Mouse (Mus musculus) CH12.LX (cell line): Measurements from ENCODE around the gene Strada. TPM values are rescaled to one million over a fixed set of nuclear protein-coding genes. Genes with fewer than 3 reads are reported as not detected.
"Not testable (repeated sequence)": the region's sequence is repeated elsewhere in the genome, so short reads cannot be mapped to it uniquely, and the experiment has no call there.

ENCODE experiments used
- DNase-seq: peaks from one replicate; pipeline ENCODE4 v3.0.0-alpha.2; 2013; ENCODE audit errors: extremely low read depth
- H3K27ac ChIP-seq: 2 replicates; pipeline ENCODE4 v1.5.1; 2012; ENCODE audit warnings: low read depth, mild to moderate bottlenecking, control low read depth, moderate library complexity; ENCODE audit not compliant: insufficient read depth
- H3K27me3 ChIP-seq: replicated peaks from 2 replicates; pipeline ENCODE3; 2012; ENCODE audit warnings: inconsistent platforms
- H3K36me3 ChIP-seq, 2 experiments: replicated peaks in 1 of 2; 2 replicates each; pipeline versions ENCODE3 to v1.6.1; 2012; ENCODE audit warnings: inconsistent platforms in 1 of 2, low read length in 1 of 2, mild to moderate bottlenecking in 1 of 2, mixed read lengths in 1 of 2, moderate library complexity in 1 of 2; ENCODE audit not compliant: control insufficient read depth in 1 of 2, insufficient read depth in 1 of 2
- H3K4me1 ChIP-seq, 2 experiments: 2 replicates each; pipeline ENCODE4 v1.6.1; 2012; ENCODE audit warnings: inconsistent platforms in 1 of 2, moderate library complexity in 1 of 2; ENCODE audit not compliant: insufficient read depth in 2 of 2, control insufficient read depth in 1 of 2
- H3K4me2 ChIP-seq: 2 replicates; pipeline ENCODE4 v1.6.1; 2012; ENCODE audit warnings: low read depth, mild to moderate bottlenecking, control low read depth; ENCODE audit not compliant: poor library complexity, insufficient read depth, severe bottlenecking
- H3K4me3 ChIP-seq, 3 experiments: fragments of 150-350 bp in 1 of 3; sonication (generic) in 1 of 3; replicated peaks in 1 of 3; 2 replicates each; pipeline versions ENCODE3 to v1.5.1; 2011 to 2012; ENCODE audit warnings: low read depth in 2 of 3, low read length in 2 of 3, mild to moderate bottlenecking in 2 of 3, moderate library complexity in 2 of 3, control low read depth in 1 of 3, improper control_type of control experiment in 1 of 3, inconsistent platforms in 1 of 3, mixed read lengths in 1 of 3; ENCODE audit not compliant: poor library complexity in 1 of 3
- H3K79me2 ChIP-seq: replicated peaks from 2 replicates; pipeline ENCODE4 v1.6.1; 2012; ENCODE audit warnings: mild to moderate bottlenecking, moderate library complexity; ENCODE audit not compliant: control insufficient read depth, poor library complexity, insufficient read depth, severe bottlenecking; ENCODE audit errors: extremely low read depth
- H3K9ac ChIP-seq: 2 replicates; pipeline ENCODE4 v1.6.1; 2012; ENCODE audit warnings: low read depth, mild to moderate bottlenecking, control low read depth, moderate library complexity; ENCODE audit not compliant: insufficient read depth
- H3K9me3 ChIP-seq: replicated peaks from 2 replicates; pipeline ENCODE3; 2012; ENCODE audit warnings: low read length, inconsistent platforms, mixed read lengths
- CHD1 ChIP-seq: IDR thresholded peaks from 2 replicates; pipeline ENCODE4 v1.6.1; 2012; ENCODE audit warnings: low read depth, low read length, improper control_type of control experiment, inconsistent platforms
- CTCF ChIP-seq, 2 experiments: IDR thresholded peaks in 1 of 2; conservative IDR thresholded peaks in 1 of 2; 2 replicates each; pipeline ENCODE4 v1.5.1; 2011 to 2012; ENCODE audit warnings: low read depth in 2 of 2, low read length in 2 of 2, improper control_type of control experiment in 1 of 2, inconsistent platforms in 1 of 2, mild to moderate bottlenecking in 1 of 2, moderate library complexity in 1 of 2
- JUN ChIP-seq: IDR thresholded peaks from 2 replicates; pipeline ENCODE4 v1.6.1; 2011; ENCODE audit warnings: low read depth, mild to moderate bottlenecking, low read length, improper control_type of control experiment, moderate library complexity; ENCODE audit not compliant: insufficient read depth
- JUND ChIP-seq: conservative IDR thresholded peaks from 2 replicates; pipeline ENCODE4 v1.6.1; 2011; ENCODE audit warnings: low read depth, low read length, improper control_type of control experiment
- KAT2A ChIP-seq: IDR thresholded peaks from 2 replicates; pipeline ENCODE4 v1.6.1; 2012; ENCODE audit warnings: low read length, improper control_type of control experiment, inconsistent platforms; ENCODE audit not compliant: insufficient replicate concordance
- MAFK ChIP-seq: IDR thresholded peaks from 2 replicates; pipeline ENCODE4 v1.6.1; 2011; ENCODE audit warnings: low read length, improper control_type of control experiment; ENCODE audit not compliant: insufficient replicate concordance
- MAX ChIP-seq: IDR thresholded peaks from 2 replicates; pipeline ENCODE4 v1.6.1; 2011; ENCODE audit warnings: low read length, improper control_type of control experiment
- MXI1 ChIP-seq: IDR thresholded peaks from 2 replicates; pipeline ENCODE4 v1.6.1; 2011; ENCODE audit warnings: mild to moderate bottlenecking, low read depth, low read length, improper control_type of control experiment
- MYC ChIP-seq: IDR thresholded peaks from 2 replicates; pipeline ENCODE4 v1.6.1; 2011; ENCODE audit warnings: low read depth, mild to moderate bottlenecking, improper control_type of control experiment, low read length
- POLR2A ChIP-seq: IDR thresholded peaks from 2 replicates; pipeline ENCODE4 v1.6.1; 2011; ENCODE audit warnings: low read depth, mild to moderate bottlenecking, improper control_type of control experiment, low read length
- RAD21 ChIP-seq: IDR thresholded peaks from 2 replicates; pipeline ENCODE4 v1.6.1; 2011; ENCODE audit warnings: low read depth, mild to moderate bottlenecking, low read length, improper control_type of control experiment, moderate library complexity
- SMC3 ChIP-seq: IDR thresholded peaks from 2 replicates; pipeline ENCODE4 v1.6.1; 2011; ENCODE audit warnings: low read depth, low read length, improper control_type of control experiment
- TBP ChIP-seq: conservative IDR thresholded peaks from 2 replicates; pipeline ENCODE4 v1.6.1; 2011; ENCODE audit warnings: low read depth, low read length, improper control_type of control experiment
- ZC3H11A ChIP-seq: IDR thresholded peaks from 2 replicates; pipeline ENCODE4 v1.6.1; 2012; ENCODE audit warnings: low read depth, mild to moderate bottlenecking, inconsistent platforms, low read length, improper control_type of control experiment
- dilution Hi-C: fragments of 300-500 bp; cut with MboI; formaldehyde crosslinking; loops from 2 replicates; pipeline ENCODE4 v1.14.3; 2020; ENCODE audit warnings: low sequenced_read_pairs; ENCODE audit not compliant: extremely low pct_unique_long_range_greater_than_20kb, extremely low pct_ligation_motif_present
- in situ Hi-C: fragments of 300-500 bp; cut with MboI; formaldehyde crosslinking; loops from 3 replicates; pipeline ENCODE4 v1.14.3; 2019; ENCODE audit warnings: low sequenced_read_pairs, low pct_ligation_motif_present, low pct_unique_long_range_greater_than_20kb, mixed read lengths
- polyA plus RNA-seq: library from polyadenylated mRNA; unstranded; fragments of >175 nt; gene quantifications from 2 replicates; pipeline ENCODE4 v1.2.1, GENCODE M21; 2012; ENCODE audit warnings: low read depth; ENCODE audit not compliant: insufficient read length
- total RNA-seq, 2 experiments: library from RNA; depleted of rRNA; stranded (reverse); fragments of 300-350 nt in 1 of 2; fragments of >200 nt in 1 of 2; gene quantifications; 2 replicates each; pipeline ENCODE4 v1.2.3; 2012 to 2014

Gene Strada
- total and polyA plus RNA-seq, 3 experiments = 36.8 to 51.7 (median 41.7) TPM

GRCm38 (mm10) chr11:106249326-106249725, 47.4 kb upstream of the Strada start:
- in situ Hi-C loops = no loop called here
- H3K27ac ChIP-seq = no peak overlapping the region
- no peak overlapping the region for H3K9ac ChIP-seq
- H3K9me3 ChIP-seq = peaks cover 5% of the 10 kb centered on the region
- peaks cover 11% of the 10 kb centered on the region for H3K79me2 ChIP-seq
- dilution Hi-C loops = no loop called here
- TF ChIP-seq ZC3H11A (no peak), MAFK (no peak), JUND (no peak), MYC (no peak), CHD1 (no peak), KAT2A (no peak)
- no peak for DNase-seq
- peaks cover 89 to 98% of the 10 kb centered on the region in 2 experiments for H3K36me3 ChIP-seq
- H3K4me1 ChIP-seq = peaks cover 0 to 31% of the 10 kb centered on the region in 2 experiments; a peak in 2 of 4 replicates
- H3K27me3 ChIP-seq = no peaks in the 10 kb centered on the region
- H3K4me3 ChIP-seq = no peak overlapping the region
- H3K4me2 ChIP-seq = no peak overlapping the region

GRCm38 (mm10) chr11:106246834-106247233, 44.9 kb upstream of the Strada start:
- H3K79me2 ChIP-seq = peaks cover 5% of the 10 kb centered on the region; the same call in 1 of the 2 replicates
- no peak overlapping the region for H3K27ac ChIP-seq
- peak; percentile 50 for DNase-seq
- peaks cover 89 to 98% of the 10 kb centered on the region in 2 experiments for H3K36me3 ChIP-seq
- dilution Hi-C loops (no loop called here), in situ Hi-C loops (no loop called here)
- H3K4me1 ChIP-seq = peaks cover 0 to 9% of the 10 kb centered on the region in 2 experiments; a peak in 1 of 4 replicates
- TF ChIP-seq MXI1 (no peak), POLR2A (no peak), TBP (no peak), RAD21 (peak; percentile 54), MYC (peak; percentile 62; the same call in 1 of the 2 replicates), CTCF (conservative IDR thresholded peaks at IDR 0.05 in 1 of 2, IDR thresholded peaks at IDR 0.05 in 1 of 2; ENCODE audit: low read depth in 2 of 2, low read length in 2 of 2) (peak; percentile 26 to 72; a peak in 3 of 4 replicates), MAX (peak; percentile 38; the same call in 1 of the 2 replicates), JUND (no peak), SMC3 (peak; percentile 53), JUN (no peak)
- H3K27me3 ChIP-seq = no peaks in the 10 kb centered on the region
- peaks cover 5% of the 10 kb centered on the region for H3K9me3 ChIP-seq
- no peak overlapping the region for H3K4me2 ChIP-seq
- no peak overlapping the region for H3K9ac ChIP-seq
- H3K4me3 ChIP-seq = no peak overlapping the region

- H3K4me2 ChIP-seq, H3K9ac ChIP-seq, H3K27me3 ChIP-seq, dilution Hi-C loops, DNase-seq, in situ Hi-C loops, H3K4me3 ChIP-seq, H3K9me3 ChIP-seq, H3K27ac ChIP-seq, H3K4me1 ChIP-seq: not testable (repeated sequence)
- peaks cover 13% of the 10 kb centered on the region; the same call in 1 of the 2 replicates for H3K79me2 ChIP-seq
- peaks cover 62 to 90% of the 10 kb centered on the region in 2 experiments for H3K36me3 ChIP-seq
- TF ChIP-seq CTCF (conservative IDR thresholded peaks at IDR 0.05 in 1 of 2, IDR thresholded peaks at IDR 0.05 in 1 of 2; ENCODE audit: low read depth in 2 of 2, low read length in 2 of 2) (peak in 1 of 2 experiments; percentile 27; a peak in 1 of 4 replicates), MYC (0 out of 2 replicates have a peak, but pooled peaks have one; percentile 16)
Measured at GRCm38 (mm10) chr11:106233978-106234377, 32.0 kb upstream of the Strada start.
